Mouse (Mus musculus) lung, adult 2 months (tissue): ENCODE measurements at regions not wholly inside any gene's neighbourhood (a gene's known extent, or its start where the extent isn't known, plus 50 kb on each side); places are given as distances from the start of the nearest gene placed in this dataset.

Experiments used
- CTCF ChIP-seq: fragments of 200-500 bp; IDR thresholded peaks from 2 replicates; pipeline ENCODE4 v1.5.1; 2011; ENCODE audit warnings: mild to moderate bottlenecking, low read length, control low read depth; ENCODE audit not compliant: insufficient read depth
- POLR2A ChIP-seq: fragments of 200-500 bp; IDR thresholded peaks from 2 replicates; pipeline ENCODE4 v1.6.1; 2011; ENCODE audit warnings: low read depth, mild to moderate bottlenecking, control low read depth, low read length, borderline replicate concordance; ENCODE audit errors: extremely low read depth

- no peak for TF ChIP-seq POLR2A
- no peak for TF ChIP-seq CTCF
These were observed 201.5 kb upstream of the Krr1 start for GRCm38 (mm10) chr10:111771010-111771409.
